Mouse (Mus musculus) kidney, postnatal 10 days (tissue): Measurements from ENCODE around the gene Erv3.
A peak's percentile ranks its signal among the peaks of the same experiment; 100 is the strongest.

ENCODE experiments used
- DNase-seq: peaks from one replicate; pipeline ENCODE4 v3.0.0; 2021; ENCODE audit warnings: mixed read lengths

The Erv3 gene

DNA sequence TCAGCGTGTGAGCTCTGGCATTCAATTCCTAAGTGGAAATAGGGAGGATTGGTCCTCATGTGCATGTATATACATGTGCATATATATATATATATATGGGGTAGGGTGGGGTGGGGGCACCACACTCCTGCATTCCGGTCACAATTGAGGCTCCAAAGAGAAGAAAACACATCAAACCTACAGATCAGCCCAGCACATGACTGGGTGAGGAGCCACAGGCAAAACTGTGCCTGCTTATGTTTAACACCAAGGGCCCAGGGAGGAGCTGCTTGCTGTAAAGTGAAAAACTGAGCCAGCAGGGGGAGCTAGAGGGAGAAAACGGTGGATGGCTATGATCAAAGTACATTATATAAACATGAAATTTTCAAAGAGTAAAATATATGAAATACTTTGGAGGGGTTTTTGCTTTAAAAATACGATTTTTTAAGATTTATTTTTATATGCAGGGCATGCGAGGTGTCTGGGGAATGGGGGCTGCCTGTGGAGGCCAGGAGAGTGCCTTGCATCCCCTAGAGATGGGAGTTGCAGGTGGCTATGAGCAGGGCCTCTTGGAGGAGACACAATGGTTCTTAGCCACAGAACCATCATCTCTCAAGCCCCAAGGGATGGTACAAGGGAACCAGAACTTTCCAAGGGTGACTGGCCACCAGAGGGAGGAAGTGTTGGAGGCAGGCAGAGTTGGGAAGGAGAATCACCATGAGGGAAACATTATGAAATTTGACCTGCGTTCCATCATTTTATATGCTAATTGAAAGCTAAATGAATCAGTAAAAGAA, 38.4 kb downstream of the Erv3 start:
- peak; percentile 92 for DNase-seq

DNA sequence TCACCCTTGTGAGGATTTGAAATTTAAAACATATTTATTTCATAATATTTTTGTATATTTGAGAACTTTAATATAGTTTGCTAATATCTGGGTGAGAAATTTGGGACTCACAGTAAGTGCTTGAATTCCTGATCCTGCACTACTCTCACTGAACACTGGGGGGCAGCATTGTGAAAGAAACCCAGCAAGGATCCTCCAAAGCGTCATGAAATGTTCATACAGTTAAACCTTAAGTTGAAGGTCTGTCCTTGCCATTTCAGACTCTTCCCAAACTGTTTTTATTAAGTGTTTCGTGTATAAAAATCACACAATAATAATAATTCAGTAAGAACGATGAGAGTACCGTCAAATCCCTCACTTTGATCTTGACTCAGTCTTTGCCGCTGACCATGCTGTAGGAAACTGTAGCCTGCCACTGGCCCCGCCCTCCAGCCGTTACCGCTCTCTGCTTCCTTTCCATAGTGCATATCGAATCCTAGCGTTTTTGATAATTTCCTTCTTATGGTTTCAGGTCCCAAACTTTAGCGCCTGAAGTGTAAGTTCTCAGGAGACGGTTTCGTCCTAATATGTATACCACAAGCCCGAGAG, 39.4 kb downstream of the Erv3 start:
- peak; percentile 86 for DNase-seq

- no peak for DNase-seq
Measured at GRCm38 (mm10) chr2:131814327-131814726, 45.2 kb downstream of the Erv3 start.

- no peak for DNase-seq
Measured at GRCm38 (mm10) chr2:131813437-131813836, 46.1 kb downstream of the Erv3 start.

- peak; percentile 91 for DNase-seq
Measured at GRCm38 (mm10) chr2:131812480-131813137, 46.9 kb downstream of the Erv3 start.

- no peak for DNase-seq
Measured at GRCm38 (mm10) chr2:131811607-131812006, 47.9 kb downstream of the Erv3 start.

- DNase-seq, result no peak
Measured at GRCm38 (mm10) chr2:131808856-131809255, 50.7 kb downstream of the Erv3 start.

DNA sequence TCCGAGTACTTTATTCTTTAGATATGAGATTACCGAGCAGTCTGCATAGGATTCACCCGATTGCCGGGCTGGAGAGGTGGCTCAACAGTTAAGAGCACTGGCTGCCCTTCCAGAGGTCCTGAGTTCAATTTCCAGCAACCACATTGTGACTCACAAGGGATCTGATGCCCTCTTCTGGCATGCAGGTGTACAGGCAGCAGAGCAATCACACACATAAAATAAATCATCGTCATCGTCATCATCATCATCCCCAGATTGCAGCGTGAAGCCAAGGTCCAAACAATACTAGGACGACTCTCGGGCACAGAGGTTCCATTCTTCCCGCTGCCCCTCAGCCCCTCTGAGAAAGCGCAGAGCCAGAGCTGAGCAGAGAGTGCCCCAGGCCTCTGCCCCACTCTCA, 51.9 kb downstream of the Erv3 start:
- DNase-seq, result no peak

DNA sequence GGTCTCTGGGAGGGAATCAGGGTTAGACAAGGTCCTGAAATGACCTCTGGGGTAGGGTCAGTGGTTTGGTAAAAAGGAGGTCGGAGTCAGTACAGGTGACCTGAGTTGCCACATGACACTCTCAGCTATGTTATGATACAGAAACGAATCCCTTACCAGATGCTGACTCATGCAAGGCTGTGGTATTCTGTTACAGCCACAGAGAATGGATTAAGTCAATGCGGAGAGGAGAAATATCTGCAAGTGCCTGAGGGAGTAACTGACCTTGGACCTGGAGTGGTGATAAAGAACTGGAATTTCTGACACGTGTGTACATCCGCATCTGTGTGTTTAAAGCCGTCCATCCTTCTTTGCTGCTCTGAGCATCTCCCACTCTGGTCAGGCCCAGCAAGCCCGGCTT, 52.7 kb downstream of the Erv3 start:
- DNase-seq, result no peak

GRCm38 (mm10) chr2:131805306-131805705, 54.2 kb downstream of the Erv3 start:
- no peak for DNase-seq

- no peak for DNase-seq
Measured at GRCm38 (mm10) chr2:131803801-131804200, 55.7 kb downstream of the Erv3 start.
